Mouse (Mus musculus) heart, embryonic 14.5 days (tissue): ENCODE data around the gene Prkar1b. TPM values are rescaled to one million over a fixed set of nuclear protein-coding genes. Genes with fewer than 3 reads are reported as not detected.

Experiments used
- polyA plus RNA-seq: library from polyadenylated mRNA; unstranded; fragments of >200 nt; fragmentation: Nextera tagmentation; extraction: Ambion mirVana; gene quantifications from 2 replicates; pipeline ENCODE4 v1.2.1, GENCODE M21; 2014

Prkar1b gene
- polyA plus RNA-seq, 1 experiment from 2014 or later = 9.5 TPM

Other genes starting within 250 kb of the Prkar1b start
- 51.5 and 53.3 TPM in 2 replicates for gene Pdgfa, start 152.6 kb downstream of the Prkar1b start, polyA plus RNA-seq
- gene Dnaaf5, start 222 bp upstream of the Prkar1b start, polyA plus RNA-seq = 6.4 and 6.5 TPM in 2 replicates
- 39.6 and 41.4 TPM in 2 replicates for gene Sun1, start 50.6 kb upstream of the Prkar1b start, polyA plus RNA-seq
- 138 and 144 TPM in 2 replicates for gene Get4, start 102.3 kb upstream of the Prkar1b start, polyA plus RNA-seq
- gene Adap1, start 175.6 kb upstream of the Prkar1b start, polyA plus RNA-seq = 1.8 and 2.3 TPM in 2 replicates
- gene Cox19, start 201.4 kb upstream of the Prkar1b start, polyA plus RNA-seq = 89.4 and 91.8 TPM in 2 replicates
- not detected in 2 replicates for gene Cyp2w1, start 202.6 kb upstream of the Prkar1b start, polyA plus RNA-seq
- 9.3 and 9.5 TPM in 2 replicates for gene Gpr146, start 227.7 kb upstream of the Prkar1b start, polyA plus RNA-seq